In the genomic region with DNA sequence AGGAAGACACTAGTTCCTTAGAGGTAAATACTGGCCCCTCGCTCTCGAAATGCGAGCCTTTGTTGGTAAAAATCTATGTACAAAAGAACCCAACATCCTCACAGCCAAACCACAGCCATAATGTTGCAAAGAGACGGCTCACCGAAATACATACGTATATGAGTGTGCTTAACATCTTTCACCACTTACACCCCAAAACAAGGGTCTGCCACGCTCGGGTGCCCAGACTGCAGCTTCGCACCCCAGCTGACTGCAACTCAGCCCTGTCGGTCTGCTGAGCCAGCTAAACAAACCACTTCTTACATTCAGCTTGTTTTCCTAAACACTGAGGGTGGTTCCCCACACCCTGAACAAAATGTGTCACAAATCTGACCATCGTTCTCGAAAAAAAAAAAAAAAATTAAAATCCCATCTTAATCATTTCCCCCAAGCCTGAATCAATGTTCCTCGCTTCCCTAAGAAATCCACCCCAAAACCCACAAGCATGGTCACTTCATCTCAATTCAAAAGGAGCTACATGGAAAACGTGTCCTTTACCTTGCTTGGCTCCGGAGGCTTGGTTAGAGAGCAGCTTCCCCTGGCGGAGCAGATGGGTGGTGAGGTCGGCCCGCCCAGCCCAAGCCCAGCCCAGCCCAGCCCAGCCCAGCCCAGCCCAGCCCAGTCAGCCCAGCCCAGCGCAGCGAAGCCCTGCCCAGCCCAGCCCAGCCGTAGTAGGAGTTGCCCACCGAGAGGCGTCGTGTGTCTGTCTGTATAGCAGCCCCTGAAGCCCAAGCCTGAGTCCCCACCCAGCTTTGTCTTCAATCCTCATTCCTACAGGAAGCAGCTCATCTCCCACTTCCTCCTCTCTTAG, we compare ENCODE assay signal across 8 mouse cellular contexts. TPM values are rescaled to one million over a fixed set of nuclear protein-coding genes. Genes with fewer than 3 reads are reported as not detected.
DNase-seq lines count a peak whose midpoint lies in the region; ATAC-seq and TF ChIP-seq lines count a peak whose summit lies in the region.

No protein-coding gene starts in this region.

- WGBS in forebrain, embryonic 14.5 days, result under 1% methylated on average over 21 of the region's 24 CpGs
- under 1% methylated on average over 24 of the region's 24 CpGs for WGBS in lung, embryonic 14.5 days
- WGBS in neural tube, embryonic 14.5 days, result under 1% methylated on average over 24 of the region's 24 CpGs

- H3K9me3 ChIP-seq in G1E (replicated peaks), result no peaks in the 10 kb centered on the region
- no peaks in the 10 kb centered on the region for H3K9me3 ChIP-seq in forebrain, embryonic 14.5 days (replicated peaks; ENCODE audit: control insufficient read depth, low read length)
- H3K9me3 ChIP-seq in lung, embryonic 14.5 days (ENCODE audit: low read depth, low read length), result no peaks in the 10 kb centered on the region
- no peaks in the 10 kb centered on the region for H3K9me3 ChIP-seq in neural tube, embryonic 14.5 days (ENCODE audit: control insufficient read depth, low read length)

- TF ChIP-seq CTCF in G1E (IDR thresholded peaks at IDR 0.05; ENCODE audit: low read depth, low read length), result no peak
- peak; percentile 64 for TF ChIP-seq CTCF in lung, embryonic 14.5 days (IDR thresholded peaks at IDR 0.05; ENCODE audit: low read depth)

- intact Hi-C loops in heart, postnatal 14 days (cut with DNase I), result loop anchor here (5.0 to 10.0 kb wide), 3 partner anchors 88 to 134 kb away; no protein-coding TSS in a partner anchor

- H3K36me3 ChIP-seq in G1E (replicated peaks), result no peaks in the 10 kb centered on the region
- H3K36me3 ChIP-seq in forebrain, embryonic 14.5 days (ENCODE audit: control insufficient read depth, insufficient read depth, low read length), result no peaks in the 10 kb centered on the region
- no peaks in the 10 kb centered on the region for H3K36me3 ChIP-seq in lung, embryonic 14.5 days (ENCODE audit: insufficient read depth)
- H3K36me3 ChIP-seq in neural tube, embryonic 14.5 days (ENCODE audit: control insufficient read depth, insufficient read depth, low read length), result no peaks in the 10 kb centered on the region

- peaks cover 12% of the 10 kb centered on the region for H3K27me3 ChIP-seq in G1E (ENCODE audit: insufficient read depth, low read length)
- no peaks in the 10 kb centered on the region for H3K27me3 ChIP-seq in forebrain, embryonic 14.5 days (replicated peaks; ENCODE audit: control insufficient read depth, insufficient read depth, low read length)
- no peaks in the 10 kb centered on the region for H3K27me3 ChIP-seq in lung, embryonic 14.5 days (ENCODE audit: insufficient read depth, low read length)
- H3K27me3 ChIP-seq in neural tube, embryonic 14.5 days (ENCODE audit: control insufficient read depth, insufficient read depth, low read length), result no peaks in the 10 kb centered on the region

- DNase-seq in G1E (ENCODE audit: low spot score), result peak; percentile 65
- DNase-seq in c-Kit-positive CD71-positive TER-119-negative erythroid progenitor cells, embryonic 14.5 days (ENCODE audit: low read depth), result peak; percentile 32
- peak; percentile 90 for DNase-seq in forebrain, embryonic 14.5 days (ENCODE audit: low spot score)
- DNase-seq in heart, postnatal 14 days, result peak; percentile 72
- peak; percentile 86 to 91 for DNase-seq in kidney, postnatal 4 days
- DNase-seq in lung, embryonic 14.5 days, result peak; percentile 93
- peak; percentile 24 for DNase-seq in testis, postnatal 14 days (ENCODE audit: low spot score)

- H3K4me3 ChIP-seq in G1E (ENCODE audit: low read depth, low read length), result peak overlapping the region; percentile 74
- peak overlapping the region; percentile 61 for H3K4me3 ChIP-seq in forebrain, embryonic 14.5 days (ENCODE audit: low read depth, low read length)
- peak overlapping the region; percentile 52 for H3K4me3 ChIP-seq in lung, embryonic 14.5 days (ENCODE audit: low read depth, low read length)
- peak overlapping the region; percentile 48 for H3K4me3 ChIP-seq in neural tube, embryonic 14.5 days (ENCODE audit: low read depth, low read length)

- ATAC-seq in G1E (ENCODE audit: extremely low read depth, insufficient number of reproducible peaks, low FRiP score, poor library complexity, severe bottlenecking), result peak; percentile 54
- ATAC-seq in forebrain, embryonic 14.5 days, result peak; percentile 91
- ATAC-seq in lung, embryonic 14.5 days (ENCODE audit: insufficient read depth), result peak; percentile 100
- peak; percentile 96 for ATAC-seq in neural tube, embryonic 14.5 days (ENCODE audit: low read depth)

- peak overlapping the region; percentile 86 for H3K9ac ChIP-seq in forebrain, embryonic 14.5 days (ENCODE audit: low read length)
- H3K9ac ChIP-seq in lung, embryonic 14.5 days, result peak overlapping the region; percentile 76
- peak overlapping the region; percentile 70 for H3K9ac ChIP-seq in neural tube, embryonic 14.5 days (replicated peaks; ENCODE audit: low read depth, low read length)

- H3K4me2 ChIP-seq in forebrain, embryonic 14.5 days (ENCODE audit: low read length), result peak overlapping the region; percentile 59
- peak overlapping the region; percentile 82 for H3K4me2 ChIP-seq in lung, embryonic 14.5 days
- H3K4me2 ChIP-seq in neural tube, embryonic 14.5 days (ENCODE audit: low read depth, low read length), result peak overlapping the region; percentile 67

- peaks cover 50% of the 10 kb centered on the region for H3K4me1 ChIP-seq in G1E (ENCODE audit: insufficient read depth, low read depth, low read length)
- peaks cover 27% of the 10 kb centered on the region for H3K4me1 ChIP-seq in forebrain, embryonic 14.5 days (ENCODE audit: control insufficient read depth, insufficient read depth, low read length)
- peaks cover 15% of the 10 kb centered on the region for H3K4me1 ChIP-seq in lung, embryonic 14.5 days (ENCODE audit: insufficient read depth)
- peaks cover 17% of the 10 kb centered on the region for H3K4me1 ChIP-seq in neural tube, embryonic 14.5 days (ENCODE audit: control insufficient read depth, insufficient read depth, low read length)

- peak overlapping the region; percentile 97 for H3K27ac ChIP-seq in forebrain, embryonic 14.5 days (ENCODE audit: low read depth, low read length)
- H3K27ac ChIP-seq in lung, embryonic 14.5 days (ENCODE audit: low read depth), result peak overlapping the region; percentile 94
- H3K27ac ChIP-seq in neural tube, embryonic 14.5 days (ENCODE audit: low read depth, low read length), result peak overlapping the region; percentile 97

RNA-seq across cellular contexts. Expression of a gene that starts 0.8 kb away (rescaled TPM):
- 85.9 and 90.4 TPM in 2 replicates for total RNA-seq in G1E (2014; fragmentation: Nextera tagmentation)
- 280 and 293 TPM in 2 replicates for total RNA-seq in G1E (2017)
- 3.4 and 4.3 TPM in 2 replicates for polyA plus RNA-seq in G1E (2012)
- 423 and 429 TPM in 2 replicates for polyA plus RNA-seq in forebrain, embryonic 14.5 days (2014; fragmentation: Nextera tagmentation; extraction: Ambion mirVana)
- 10 to 100 TPM; 13.9 to 21.2 TPM for total RNA-seq in heart, postnatal 14 days (2021)
- 89.0 and 95.7 TPM in 2 replicates for polyA plus RNA-seq in lung, embryonic 14.5 days (2014; fragmentation: Nextera tagmentation; extraction: Ambion mirVana)
- 338 and 451 TPM in 2 replicates for polyA plus RNA-seq in neural tube, embryonic 14.5 days (2014; fragmentation: Nextera tagmentation; extraction: Ambion mirVana)

Comparison
In these comparisons a context has a peak if more than half of its experiments do, and no peak if none do; other contexts are left out.
1. Peak in every context shown above with its lines: DNase-seq, ATAC-seq, H3K4me3 ChIP-seq and H3K27ac ChIP-seq.
2. DNase-seq: peak in every context shown above with its lines; median percentile 93 in lung, embryonic 14.5 days; 90 in forebrain, embryonic 14.5 days; 88 in kidney, postnatal 4 days; 72 in heart, postnatal 14 days; 65 in G1E; 32 in c-Kit-positive CD71-positive TER-119-negative erythroid progenitor cells, embryonic 14.5 days; 24 in testis, postnatal 14 days.
3. RNA of a gene that starts 0.8 kb away (polyA plus RNA-seq): 338 to 451 TPM in neural tube, embryonic 14.5 days, 423 to 429 TPM in forebrain, embryonic 14.5 days and 89.0 to 95.7 TPM in lung, embryonic 14.5 days; 3.4 to 4.3 TPM in G1E; every median in the first group is over 10 times any median in the second.